Mouse (Mus musculus) embryonic facial prominence, embryonic 11.5 days (tissue): ENCODE measurements around the gene Hist1h1e. TPM values are rescaled to one million over a fixed set of nuclear protein-coding genes. Genes with fewer than 3 reads are reported as not detected.
"Not testable (repeated sequence)": the region's sequence is repeated elsewhere in the genome, so short reads cannot be mapped to it uniquely, and the experiment has no call there.

Experiments used
- ATAC-seq: fragments of 200-750 bp; cut with Nextera tagmentation; replicated peaks from 2 replicates; pipeline ENCODE4 v1.8.0; 2017; ENCODE audit warnings: low read depth; ENCODE audit not compliant: insufficient number of reproducible peaks, low FRiP score, low TSS enrichment
- DNase-seq: peaks from one replicate; pipeline ENCODE4 v3.0.0-alpha.2; 2015; ENCODE audit warnings: low spot score
- H3K27ac ChIP-seq: fragments of 300-500 bp; sonication (generic); replicated peaks from 2 replicates; pipeline ENCODE4 v1.5.1; 2014; ENCODE audit warnings: mild to moderate bottlenecking, low read depth, low read length, control low read depth
- H3K27me3 ChIP-seq: fragments of 300-500 bp; sonication (generic); 2 replicates; pipeline ENCODE4 v1.6.1; 2014; ENCODE audit warnings: mild to moderate bottlenecking, low read length, moderate library complexity, mixed read lengths; ENCODE audit not compliant: control insufficient read depth, insufficient read depth
- H3K36me3 ChIP-seq: fragments of 300-500 bp; sonication (generic); replicated peaks from 2 replicates; pipeline ENCODE4 v1.6.1; 2014; ENCODE audit warnings: low read depth, mild to moderate bottlenecking, low read length, moderate library complexity, mixed read lengths; ENCODE audit not compliant: control insufficient read depth, insufficient read depth
- H3K4me1 ChIP-seq: fragments of 300-500 bp; sonication (generic); 2 replicates; pipeline ENCODE4 v1.6.1; 2014; ENCODE audit warnings: low read length, mixed read lengths; ENCODE audit not compliant: control insufficient read depth, insufficient read depth
- H3K4me2 ChIP-seq: fragments of 300-500 bp; sonication (generic); 2 replicates; pipeline ENCODE4 v1.6.1; 2014; ENCODE audit warnings: low read depth, mild to moderate bottlenecking, control low read depth, low read length, moderate library complexity
- H3K4me3 ChIP-seq: fragments of 300-500 bp; sonication (generic); 2 replicates; pipeline ENCODE4 v1.5.1; 2014; ENCODE audit warnings: low read depth, low read length, control low read depth
- H3K9ac ChIP-seq: fragments of 300-500 bp; sonication (generic); replicated peaks from 2 replicates; pipeline ENCODE4 v1.6.1; 2014; ENCODE audit warnings: mild to moderate bottlenecking, control low read depth, low read length
- H3K9me3 ChIP-seq: fragments of 300-500 bp; sonication (generic); replicated peaks from 2 replicates; pipeline ENCODE4 v1.6.1; 2016; ENCODE audit warnings: mild to moderate bottlenecking, low read length, inconsistent platforms, mixed read lengths; ENCODE audit not compliant: control insufficient read depth
- WGBS: fragments of 180-500 bp; shearing (Covaris S2); extraction: QIAGEN DNeasy Blood & Tissue Kit; methylation state at CpG from one replicate; pipeline ENCODE4 v1.1.7; 2014; 5-methylcytosine and 5-hydroxymethylcytosine counted together
- polyA plus RNA-seq: library from polyadenylated mRNA; unstranded; fragments of >200 nt; fragmentation: Nextera tagmentation; extraction: Ambion mirVana; gene quantifications from 2 replicates; pipeline ENCODE4 v1.2.1, GENCODE M21; 2014

Gene Hist1h1e
- polyA plus RNA-seq, 1 experiment from 2014 or later, result 23.0 TPM

- H3K27ac ChIP-seq, result peak overlapping the region; percentile 93
- DNase-seq (peak; percentile 55), ATAC-seq (no peak)
- H3K4me1 ChIP-seq, result no peaks in the 10 kb centered on the region; the same call in 1 of the 2 replicates
- no peaks in the 10 kb centered on the region for H3K36me3 ChIP-seq
- WGBS, result 2% methylated on average over 22 of the region's 22 CpGs
- peak overlapping the region; percentile 21 for H3K4me3 ChIP-seq
- H3K27me3 ChIP-seq, result no peaks in the 10 kb centered on the region
- peak overlapping the region; percentile 57 for H3K9ac ChIP-seq
- H3K4me2 ChIP-seq, result peak overlapping the region; percentile 41
- H3K9me3 ChIP-seq, result no peaks in the 10 kb centered on the region
These were observed 36.0 kb downstream of the Hist1h1e start for GRCm38 (mm10) chr13:23586099-23586939.

GRCm38 (mm10) chr13:23585442-23586098 lies 36.8 kb downstream of the Hist1h1e start:
- peak overlapping the region; percentile 72 for H3K4me2 ChIP-seq
- ATAC-seq, result peak; percentile 86
- not testable (repeated sequence) for H3K4me1 ChIP-seq, H3K9me3 ChIP-seq, H3K36me3 ChIP-seq, H3K27me3 ChIP-seq
- H3K27ac ChIP-seq, result peak overlapping the region; percentile 96
- DNase-seq, result peak; percentile 95
- H3K9ac ChIP-seq, result peak overlapping the region; percentile 76
- WGBS, result under 1% methylated on average over 27 of the region's 36 CpGs
- peak overlapping the region; percentile 42 for H3K4me3 ChIP-seq

GRCm38 (mm10) chr13:23585029-23585441 lies 37.3 kb downstream of the Hist1h1e start:
- no peaks in the 10 kb centered on the region for H3K27me3 ChIP-seq
- H3K4me2 ChIP-seq, result peak overlapping the region; percentile 72
- under 1% methylated on average over 21 of the region's 21 CpGs for WGBS
- no peaks in the 10 kb centered on the region; the same call in 1 of the 2 replicates for H3K4me1 ChIP-seq
- peak overlapping the region; percentile 76 for H3K9ac ChIP-seq
- ATAC-seq (no peak), DNase-seq (peak; percentile 83)
- peak overlapping the region; percentile 96 for H3K27ac ChIP-seq
- peak overlapping the region; percentile 42 for H3K4me3 ChIP-seq
- H3K9me3 ChIP-seq, result no peaks in the 10 kb centered on the region
- no peaks in the 10 kb centered on the region for H3K36me3 ChIP-seq

DNA sequence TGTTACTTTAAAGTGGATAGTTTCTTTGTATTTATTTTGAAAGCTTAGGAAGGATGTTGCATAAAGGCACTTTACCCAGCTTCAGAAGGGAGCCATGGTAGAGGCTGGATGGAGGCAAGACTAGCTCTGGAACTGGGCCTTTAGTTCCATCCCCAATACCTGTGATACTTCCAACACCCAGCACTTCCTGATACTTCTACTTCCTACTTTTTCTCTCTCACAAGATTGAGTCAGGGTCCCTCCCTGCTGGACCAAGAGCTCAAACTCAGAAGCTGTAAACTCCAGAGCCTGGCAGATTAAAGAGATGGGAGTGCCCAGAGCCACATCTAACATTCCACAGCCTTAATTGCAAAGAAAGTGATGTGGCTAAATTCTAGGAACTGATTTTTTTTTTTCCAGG lies 38.0 kb downstream of the Hist1h1e start:
- no peaks in the 10 kb centered on the region; the same call in 1 of the 2 replicates for H3K4me1 ChIP-seq

GRCm38 (mm10) chr13:23583387-23584068 lies 38.8 kb downstream of the Hist1h1e start:
- Histone ChIP-seq H3K4me2 (no peak overlapping the region; the same call in 1 of the 2 replicates), H3K9me3 (no peaks in the 10 kb centered on the region), H3K27ac (peak overlapping the region; percentile 65), H3K4me1 (no peaks in the 10 kb centered on the region; the same call in 1 of the 2 replicates), H3K4me3 (no peak overlapping the region), H3K9ac (peak overlapping the region; percentile 37; the same call in 1 of the 2 replicates), H3K27me3 (no peaks in the 10 kb centered on the region), H3K36me3 (no peaks in the 10 kb centered on the region)
- no peak for ATAC-seq
- DNase-seq, result no peak

More for the DNA sequence above, 38.0 kb downstream of the Hist1h1e start:
- Histone ChIP-seq H3K4me3 (peak overlapping the region; percentile 13; the same call in 1 of the 2 replicates), H3K36me3 (no peaks in the 10 kb centered on the region), H3K9me3 (no peaks in the 10 kb centered on the region), H3K9ac (peak overlapping the region; percentile 54), H3K27ac (peak overlapping the region; percentile 96), H3K27me3 (no peaks in the 10 kb centered on the region), H3K4me2 (peak overlapping the region; percentile 72)
- peak; percentile 45 for DNase-seq
- ATAC-seq, result no peak

DNA sequence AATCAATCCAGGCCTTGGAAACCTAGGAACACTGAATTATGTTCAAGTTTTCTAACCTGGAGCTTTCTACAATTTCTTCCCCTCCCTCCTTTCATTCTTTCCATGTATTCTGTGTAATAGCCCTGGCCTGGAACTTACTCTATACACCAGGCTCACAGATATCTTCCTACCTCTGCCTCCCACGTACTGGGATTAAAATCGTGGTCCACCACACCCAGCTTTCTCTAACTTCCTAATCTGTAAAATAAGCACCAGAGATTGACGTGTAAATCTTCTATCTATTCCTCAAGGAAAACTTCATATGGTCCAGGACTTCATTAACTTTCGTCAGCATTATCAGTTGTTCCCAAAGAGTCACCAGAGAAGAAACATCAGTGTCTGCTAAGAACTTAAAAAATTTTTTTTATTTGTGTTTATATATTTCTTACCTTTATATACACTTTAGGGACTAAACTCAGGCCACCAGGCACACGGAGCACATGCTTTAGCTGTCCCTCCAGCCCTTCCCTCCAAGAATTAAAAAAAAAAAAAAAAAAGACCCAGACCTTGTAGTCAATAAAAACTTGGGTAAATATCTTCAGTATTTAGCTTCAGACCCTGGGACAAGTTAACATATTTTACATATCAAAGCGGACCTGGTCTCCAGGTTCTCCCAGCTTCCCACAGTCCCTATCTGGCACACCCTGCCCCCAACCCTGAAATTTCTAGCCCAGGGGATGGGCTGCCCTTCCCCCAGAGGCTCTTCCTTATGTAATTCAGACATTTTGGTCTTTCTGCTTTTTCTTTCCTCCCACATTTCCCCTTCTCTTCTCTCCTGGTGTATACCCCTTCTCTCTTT lies 39.9 kb downstream of the Hist1h1e start:
- DNase-seq (peak; percentile 51), ATAC-seq (no peak)
- H3K36me3 ChIP-seq, result no peaks in the 10 kb centered on the region
- no peaks in the 10 kb centered on the region; the same call in 1 of the 2 replicates for H3K4me1 ChIP-seq
- H3K9ac ChIP-seq, result peak overlapping the region; percentile 81
- H3K4me3 ChIP-seq, result peak overlapping the region; percentile 49
- H3K27ac ChIP-seq, result peak overlapping the region; percentile 85
- H3K4me2 ChIP-seq, result peak overlapping the region; percentile 82
- 6% methylated on average over 6 of the region's 6 CpGs for WGBS
- no peaks in the 10 kb centered on the region for H3K27me3 ChIP-seq
- no peaks in the 10 kb centered on the region for H3K9me3 ChIP-seq

GRCm38 (mm10) chr13:23581408-23582218 lies 40.7 kb downstream of the Hist1h1e start, which contains the start of gene Hist1h4d:
Gene Hist1h4d, plus strand, starts transcription at chr13:23581598.
- Histone ChIP-seq H3K27me3 (no peaks in the 10 kb centered on the region), H3K9me3 (no peaks in the 10 kb centered on the region), H3K4me3 (peak within 1 kb of the TSS; percentile 49), H3K9ac (peak within 1 kb of the TSS; percentile 81), H3K36me3 (no peaks in the 10 kb centered on the region), H3K27ac (peak within 1 kb of the TSS; percentile 85), H3K4me2 (peak within 1 kb of the TSS; percentile 82), H3K4me1 (no peaks in the 10 kb centered on the region; the same call in 1 of the 2 replicates)
- ATAC-seq, result peak; percentile 89
- WGBS, result under 1% methylated on average over 43 of the region's 43 CpGs
- DNase-seq, result peak; percentile 99
